Mouse (Mus musculus): ENCODE results near the gene Col6a5. TPM values are rescaled to one million over a fixed set of nuclear protein-coding genes. Genes with fewer than 3 reads are reported as not detected.

Col6a5 gene
- polyA plus RNA-seq, 1 experiment: 0.10 TPM

- WGBS: 30% methylated on average over 13 of the region's 13 CpGs
- H3K27ac ChIP-seq (ENCODE audit: insufficient read depth, low read length): no peak overlapping the region
- DNase-seq: no peak
- no peaks in the 10 kb centered on the region for H3K4me1 ChIP-seq (ENCODE audit: control insufficient read depth, insufficient read depth, low read length)
- TF ChIP-seq CTCF (IDR thresholded peaks at IDR 0.05; ENCODE audit: borderline replicate concordance, insufficient read depth, low read depth, low read length) (no peak), POLR2A (IDR thresholded peaks at IDR 0.05; ENCODE audit: borderline replicate concordance, insufficient read depth, low read length) (no peak)
- H3K4me3 ChIP-seq (replicated peaks; ENCODE audit: insufficient read depth, low read depth, low read length): no peak overlapping the region
- no peaks in the 10 kb centered on the region for H3K27me3 ChIP-seq (ENCODE audit: control insufficient read depth, insufficient read depth, low read length)
Measured at GRCm38 (mm10) chr9:105976871-105977270, 16.4 kb upstream of the Col6a5 start.

- Histone ChIP-seq H3K27me3 (ENCODE audit: control insufficient read depth, insufficient read depth, low read length) (no peaks in the 10 kb centered on the region), H3K4me1 (ENCODE audit: control insufficient read depth, insufficient read depth, low read length) (no peaks in the 10 kb centered on the region), H3K27ac (ENCODE audit: insufficient read depth, low read length) (no peak overlapping the region), H3K4me3 (replicated peaks; ENCODE audit: insufficient read depth, low read depth, low read length) (no peak overlapping the region)
- no peak for DNase-seq
- WGBS: 65% methylated on average over 6 of the region's 6 CpGs
- TF ChIP-seq CTCF (IDR thresholded peaks at IDR 0.05; ENCODE audit: borderline replicate concordance, insufficient read depth, low read depth, low read length): no peak
- TF ChIP-seq POLR2A (IDR thresholded peaks at IDR 0.05; ENCODE audit: borderline replicate concordance, insufficient read depth, low read length): no peak
Measured at GRCm38 (mm10) chr9:105976314-105976713, 15.9 kb upstream of the Col6a5 start.

GRCm38 (mm10) chr9:105973736-105974135 is 13.3 kb upstream of the Col6a5 start:
- Histone ChIP-seq H3K27me3 (ENCODE audit: control insufficient read depth, insufficient read depth, low read length) (no peaks in the 10 kb centered on the region), H3K4me1 (ENCODE audit: control insufficient read depth, insufficient read depth, low read length) (no peaks in the 10 kb centered on the region), H3K4me3 (replicated peaks; ENCODE audit: insufficient read depth, low read depth, low read length) (no peak overlapping the region), H3K27ac (ENCODE audit: insufficient read depth, low read length) (no peak overlapping the region)
- WGBS: 92% methylated on average over 1 of the region's 1 CpGs
- DNase-seq: no peak
- TF ChIP-seq POLR2A (IDR thresholded peaks at IDR 0.05; ENCODE audit: borderline replicate concordance, insufficient read depth, low read length): no peak

GRCm38 (mm10) chr9:105972031-105972430 is 11.6 kb upstream of the Col6a5 start:
- no peaks in the 10 kb centered on the region for H3K4me1 ChIP-seq (ENCODE audit: control insufficient read depth, insufficient read depth, low read length)
- TF ChIP-seq CTCF (IDR thresholded peaks at IDR 0.05; ENCODE audit: borderline replicate concordance, insufficient read depth, low read depth, low read length) (no peak), POLR2A (IDR thresholded peaks at IDR 0.05; ENCODE audit: borderline replicate concordance, insufficient read depth, low read length) (no peak)
- H3K27me3 ChIP-seq (ENCODE audit: control insufficient read depth, insufficient read depth, low read length): no peaks in the 10 kb centered on the region
- H3K27ac ChIP-seq (ENCODE audit: insufficient read depth, low read length): no peak overlapping the region
- 87% methylated on average over 3 of the region's 3 CpGs for WGBS
- no peak overlapping the region for H3K4me3 ChIP-seq (replicated peaks; ENCODE audit: insufficient read depth, low read depth, low read length)
- no peak for DNase-seq

GRCm38 (mm10) chr9:105971351-105971894 is 11.0 kb upstream of the Col6a5 start:
- TF ChIP-seq CTCF (IDR thresholded peaks at IDR 0.05; ENCODE audit: borderline replicate concordance, insufficient read depth, low read depth, low read length) (no peak), POLR2A (IDR thresholded peaks at IDR 0.05; ENCODE audit: borderline replicate concordance, insufficient read depth, low read length) (no peak)

GRCm38 (mm10) chr9:105970901-105971300 is 10.5 kb upstream of the Col6a5 start:
- Histone ChIP-seq H3K4me3 (replicated peaks; ENCODE audit: insufficient read depth, low read depth, low read length) (no peak overlapping the region), H3K27ac (ENCODE audit: insufficient read depth, low read length) (no peak overlapping the region), H3K4me1 (ENCODE audit: control insufficient read depth, insufficient read depth, low read length) (no peaks in the 10 kb centered on the region), H3K27me3 (ENCODE audit: control insufficient read depth, insufficient read depth, low read length) (no peaks in the 10 kb centered on the region)
- no peak for DNase-seq
- 75% methylated on average over 5 of the region's 5 CpGs for WGBS
- no peak for TF ChIP-seq POLR2A (IDR thresholded peaks at IDR 0.05; ENCODE audit: borderline replicate concordance, insufficient read depth, low read length)
- TF ChIP-seq CTCF (IDR thresholded peaks at IDR 0.05; ENCODE audit: borderline replicate concordance, insufficient read depth, low read depth, low read length): no peak

More at GRCm38 (mm10) chr9:105971351-105971894, 11.0 kb upstream of the Col6a5 start:
- DNase-seq: no peak
- no peak overlapping the region for H3K27ac ChIP-seq (ENCODE audit: insufficient read depth, low read length)
- H3K27me3 ChIP-seq (ENCODE audit: control insufficient read depth, insufficient read depth, low read length): no peaks in the 10 kb centered on the region
- H3K4me1 ChIP-seq (ENCODE audit: control insufficient read depth, insufficient read depth, low read length): no peaks in the 10 kb centered on the region
- WGBS: 82% methylated on average over 14 of the region's 14 CpGs
- no peak overlapping the region for H3K4me3 ChIP-seq (replicated peaks; ENCODE audit: insufficient read depth, low read depth, low read length)

- WGBS: 76% methylated on average over 5 of the region's 5 CpGs
- H3K27me3 ChIP-seq (ENCODE audit: control insufficient read depth, insufficient read depth, low read length): no peaks in the 10 kb centered on the region
- H3K4me3 ChIP-seq (replicated peaks; ENCODE audit: insufficient read depth, low read depth, low read length): no peak overlapping the region
- no peak for DNase-seq
- no peak for TF ChIP-seq CTCF (IDR thresholded peaks at IDR 0.05; ENCODE audit: borderline replicate concordance, insufficient read depth, low read depth, low read length)
- no peak for TF ChIP-seq POLR2A (IDR thresholded peaks at IDR 0.05; ENCODE audit: borderline replicate concordance, insufficient read depth, low read length)
- no peak overlapping the region for H3K27ac ChIP-seq (ENCODE audit: insufficient read depth, low read length)
- no peaks in the 10 kb centered on the region for H3K4me1 ChIP-seq (ENCODE audit: control insufficient read depth, insufficient read depth, low read length)
Measured at GRCm38 (mm10) chr9:105967976-105968375, 7.5 kb upstream of the Col6a5 start.

- WGBS: 73% methylated on average over 1 of the region's 1 CpGs
- H3K4me3 ChIP-seq (replicated peaks; ENCODE audit: insufficient read depth, low read depth, low read length): no peak overlapping the region
Measured at GRCm38 (mm10) chr9:105959116-105959515, 1.3 kb downstream of the Col6a5 start.

More at GRCm38 (mm10) chr9:105959116-105959515, 1.3 kb downstream of the Col6a5 start:
- no peak for DNase-seq
- Histone ChIP-seq H3K27me3 (ENCODE audit: control insufficient read depth, insufficient read depth, low read length) (no peaks in the 10 kb centered on the region; the same call in 1 of the 2 replicates), H3K27ac (ENCODE audit: insufficient read depth, low read length) (no peak overlapping the region), H3K4me1 (ENCODE audit: control insufficient read depth, insufficient read depth, low read length) (no peaks in the 10 kb centered on the region)
- no peak for TF ChIP-seq POLR2A (IDR thresholded peaks at IDR 0.05; ENCODE audit: borderline replicate concordance, insufficient read depth, low read length)
- TF ChIP-seq CTCF (IDR thresholded peaks at IDR 0.05; ENCODE audit: borderline replicate concordance, insufficient read depth, low read depth, low read length): no peak
